Mouse (Mus musculus) embryonic facial prominence, embryonic 11.5 days (tissue): ENCODE measurements around the gene Gm14819. TPM values are rescaled to one million over a fixed set of nuclear protein-coding genes. Genes with fewer than 3 reads are reported as not detected.
"Not testable (repeated sequence)": the region's sequence is repeated elsewhere in the genome, so short reads cannot be mapped to it uniquely, and the experiment has no call there.

Experiments used
- ATAC-seq: fragments of 200-750 bp; cut with Nextera tagmentation; replicated peaks from 2 replicates; pipeline ENCODE4 v1.8.0; 2017; ENCODE audit warnings: low read depth; ENCODE audit not compliant: insufficient number of reproducible peaks, low FRiP score, low TSS enrichment
- DNase-seq: peaks from one replicate; pipeline ENCODE4 v3.0.0-alpha.2; 2015; ENCODE audit warnings: low spot score
- H3K27ac ChIP-seq: fragments of 300-500 bp; sonication (generic); replicated peaks from 2 replicates; pipeline ENCODE4 v1.5.1; 2014; ENCODE audit warnings: mild to moderate bottlenecking, low read depth, low read length, control low read depth
- H3K27me3 ChIP-seq: fragments of 300-500 bp; sonication (generic); 2 replicates; pipeline ENCODE4 v1.6.1; 2014; ENCODE audit warnings: mild to moderate bottlenecking, low read length, moderate library complexity, mixed read lengths; ENCODE audit not compliant: control insufficient read depth, insufficient read depth
- H3K36me3 ChIP-seq: fragments of 300-500 bp; sonication (generic); replicated peaks from 2 replicates; pipeline ENCODE4 v1.6.1; 2014; ENCODE audit warnings: low read depth, mild to moderate bottlenecking, low read length, moderate library complexity, mixed read lengths; ENCODE audit not compliant: control insufficient read depth, insufficient read depth
- H3K4me1 ChIP-seq: fragments of 300-500 bp; sonication (generic); 2 replicates; pipeline ENCODE4 v1.6.1; 2014; ENCODE audit warnings: low read length, mixed read lengths; ENCODE audit not compliant: control insufficient read depth, insufficient read depth
- H3K4me2 ChIP-seq: fragments of 300-500 bp; sonication (generic); 2 replicates; pipeline ENCODE4 v1.6.1; 2014; ENCODE audit warnings: low read depth, mild to moderate bottlenecking, control low read depth, low read length, moderate library complexity
- H3K4me3 ChIP-seq: fragments of 300-500 bp; sonication (generic); 2 replicates; pipeline ENCODE4 v1.5.1; 2014; ENCODE audit warnings: low read depth, low read length, control low read depth
- H3K9ac ChIP-seq: fragments of 300-500 bp; sonication (generic); replicated peaks from 2 replicates; pipeline ENCODE4 v1.6.1; 2014; ENCODE audit warnings: mild to moderate bottlenecking, control low read depth, low read length
- H3K9me3 ChIP-seq: fragments of 300-500 bp; sonication (generic); replicated peaks from 2 replicates; pipeline ENCODE4 v1.6.1; 2016; ENCODE audit warnings: mild to moderate bottlenecking, low read length, inconsistent platforms, mixed read lengths; ENCODE audit not compliant: control insufficient read depth
- WGBS: fragments of 180-500 bp; shearing (Covaris S2); extraction: QIAGEN DNeasy Blood & Tissue Kit; methylation state at CpG from one replicate; pipeline ENCODE4 v1.1.7; 2014; 5-methylcytosine and 5-hydroxymethylcytosine counted together
- polyA plus RNA-seq: library from polyadenylated mRNA; unstranded; fragments of >200 nt; fragmentation: Nextera tagmentation; extraction: Ambion mirVana; gene quantifications from 2 replicates; pipeline ENCODE4 v1.2.1, GENCODE M21; 2014

Gm14819 gene
- not detected in 2 replicates for polyA plus RNA-seq

DNA sequence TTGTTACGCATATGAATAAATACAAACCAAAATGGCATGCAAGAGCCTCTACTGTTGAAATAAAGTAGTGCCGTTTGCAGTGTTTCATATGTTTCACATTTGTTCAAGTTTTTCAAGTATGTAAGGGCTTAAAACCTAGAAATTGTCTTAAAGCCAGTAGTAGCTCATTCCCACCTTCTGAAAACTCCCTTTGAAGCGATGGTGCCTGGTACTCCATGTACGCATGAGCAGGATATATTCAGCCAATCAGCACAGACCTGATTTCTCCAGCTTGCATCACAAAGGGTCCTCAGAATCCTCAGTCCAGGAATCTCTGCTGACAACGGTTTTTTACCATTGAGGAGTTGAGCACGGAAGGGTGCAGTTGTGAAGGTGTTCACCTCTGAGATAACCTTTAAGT, at the start of gene Gm14819:
Gene Gm14819, plus strand, starts transcription at position 301 of the 400 bp plus-strand sequence.
- not testable (repeated sequence) for H3K4me1 ChIP-seq, H3K27me3 ChIP-seq, H3K27ac ChIP-seq, H3K4me2 ChIP-seq, H3K9ac ChIP-seq, DNase-seq, ATAC-seq, H3K4me3 ChIP-seq, H3K9me3 ChIP-seq, H3K36me3 ChIP-seq
- WGBS = no CpG with 5 or more reads among the region's 6 CpGs
